Mouse (Mus musculus) neural tube, embryonic 13.5 days (tissue): Measurements from ENCODE around the gene AL731706.1. TPM values are rescaled to one million over a fixed set of nuclear protein-coding genes. Genes with fewer than 3 reads are reported as not detected.

Experiments
- ATAC-seq: fragments of 200-750 bp; cut with Nextera tagmentation; 2 replicates; pipeline ENCODE4 v1.8.0; 2017; ENCODE audit warnings: low read depth, mild to moderate bottlenecking, moderate TSS enrichment, moderate library complexity
- H3K27ac ChIP-seq: fragments of 300-500 bp; sonication (generic); replicated peaks from 2 replicates; pipeline ENCODE4 v1.5.1; 2015; ENCODE audit warnings: moderate library complexity, mild to moderate bottlenecking, inconsistent platforms
- H3K27me3 ChIP-seq: fragments of 300-500 bp; sonication (generic); 2 replicates; pipeline ENCODE4 v1.6.1; 2015; ENCODE audit warnings: mild to moderate bottlenecking, inconsistent platforms
- H3K36me3 ChIP-seq: fragments of 300-500 bp; sonication (generic); 2 replicates; pipeline ENCODE4 v1.6.1; 2015; ENCODE audit warnings: mild to moderate bottlenecking, inconsistent platforms
- H3K4me1 ChIP-seq: fragments of 300-500 bp; sonication (generic); replicated peaks from 2 replicates; pipeline ENCODE4 v1.6.1; 2015; ENCODE audit warnings: inconsistent platforms
- H3K4me2 ChIP-seq: fragments of 300-500 bp; sonication (generic); 2 replicates; pipeline ENCODE4 v1.6.1; 2015; ENCODE audit warnings: inconsistent platforms, mild to moderate bottlenecking, moderate library complexity
- H3K4me3 ChIP-seq: fragments of 300-500 bp; sonication (generic); 2 replicates; pipeline ENCODE4 v1.5.1; 2015; ENCODE audit warnings: mild to moderate bottlenecking, inconsistent platforms
- H3K9ac ChIP-seq: fragments of 300-500 bp; sonication (generic); 2 replicates; pipeline ENCODE4 v1.6.1; 2015; ENCODE audit warnings: moderate library complexity, mild to moderate bottlenecking, inconsistent platforms
- H3K9me3 ChIP-seq: fragments of 300-500 bp; sonication (generic); 2 replicates; pipeline ENCODE4 v1.6.1; 2016; ENCODE audit warnings: inconsistent platforms
- WGBS: fragments of 180-500 bp; shearing (Covaris S2); methylation state at CpG from one replicate; pipeline ENCODE4 v1.1.7; 2015; 5-methylcytosine and 5-hydroxymethylcytosine counted together
- polyA plus RNA-seq: library from polyadenylated mRNA; unstranded; fragments of >200 nt; fragmentation: Nextera tagmentation; extraction: Ambion mirVana; gene quantifications from 2 replicates; pipeline ENCODE4 v1.2.1, GENCODE M21; 2015

Gene AL731706.1
- polyA plus RNA-seq: 18.1 and 29.4 TPM in 2 replicates

DNA sequence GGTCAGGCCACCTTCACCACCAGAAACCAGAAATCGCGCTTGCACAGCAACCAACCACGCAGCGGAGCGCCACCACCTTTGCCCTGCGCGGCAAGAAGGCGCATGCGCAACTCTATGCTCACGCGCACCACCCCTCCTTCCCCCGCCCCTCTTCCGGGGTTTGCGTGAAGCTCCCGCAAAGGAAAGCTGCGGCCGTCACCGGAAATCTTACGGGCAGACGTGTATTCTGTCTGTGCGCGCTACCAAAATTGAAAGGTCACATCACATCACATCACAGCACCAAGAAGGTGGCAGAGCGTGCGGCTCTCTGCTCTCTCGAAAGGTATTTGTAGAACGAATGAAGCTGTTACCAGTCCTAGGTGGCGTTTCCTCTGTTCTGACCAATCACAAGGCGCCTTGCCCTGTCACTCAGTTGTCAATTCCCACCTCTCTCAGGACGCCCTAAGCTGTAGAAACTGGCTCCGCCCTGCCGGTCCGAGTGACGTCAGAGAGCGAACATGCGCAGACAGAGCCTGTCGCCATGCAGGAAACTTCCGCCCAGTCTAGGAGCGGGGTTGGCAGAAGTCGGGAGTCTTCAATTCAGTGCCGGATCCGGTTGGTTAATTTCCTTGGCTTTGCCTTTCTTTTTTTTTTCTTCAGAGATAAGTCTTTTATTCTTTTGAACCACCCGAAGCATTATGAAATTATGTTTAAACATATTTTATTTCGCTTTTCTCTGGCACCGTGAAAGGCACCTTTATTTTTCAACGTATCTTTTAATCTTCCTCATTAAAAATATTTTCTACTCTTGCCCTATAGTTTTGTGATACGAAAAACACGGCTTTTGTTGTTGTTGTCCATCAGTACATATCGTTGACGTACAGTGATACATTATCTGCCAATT, at the start of gene AL731706.1, which contains the start of the genes Slx4ip and Mkks:
AL731706.1 (minus strand) TSS at position 322 of the 883 bp plus-strand sequence.
Slx4ip (plus strand) TSS at position 151 of the 883 bp plus-strand sequence.
Mkks (minus strand) TSS at position 322 of the 883 bp plus-strand sequence.
- under 1% methylated on average over 49 of the region's 49 CpGs for WGBS

GRCm38 (mm10) chr2:136938249-136938648, 47.1 kb upstream of the AL731706.1 start:
- no peaks in the 10 kb centered on the region for H3K36me3 ChIP-seq
- H3K9ac ChIP-seq: no peak overlapping the region
- no peaks in the 10 kb centered on the region for H3K4me1 ChIP-seq
- no peak overlapping the region for H3K4me2 ChIP-seq
- 82% methylated on average over 1 of the region's 1 CpGs for WGBS
- no peaks in the 10 kb centered on the region for H3K9me3 ChIP-seq
- H3K27ac ChIP-seq: no peak overlapping the region
- no peak overlapping the region for H3K4me3 ChIP-seq
- no peaks in the 10 kb centered on the region for H3K27me3 ChIP-seq
- ATAC-seq: no peak

More for the DNA sequence above, at the start of gene AL731706.1, which contains the start of the genes Slx4ip and Mkks:
- peak within 1 kb of the TSS; percentile 83 for H3K9ac ChIP-seq
- no peaks in the 10 kb centered on the region for H3K36me3 ChIP-seq
- H3K9me3 ChIP-seq: no peaks in the 10 kb centered on the region
- H3K27ac ChIP-seq: peak within 1 kb of the TSS; percentile 95
- H3K4me3 ChIP-seq: peak within 1 kb of the TSS; percentile 68
- H3K4me1 ChIP-seq: peaks cover 33% of the 10 kb centered on the region
- peak within 1 kb of the TSS; percentile 62 for H3K4me2 ChIP-seq
- ATAC-seq: peak; percentile 98
- no peaks in the 10 kb centered on the region for H3K27me3 ChIP-seq

DNA sequence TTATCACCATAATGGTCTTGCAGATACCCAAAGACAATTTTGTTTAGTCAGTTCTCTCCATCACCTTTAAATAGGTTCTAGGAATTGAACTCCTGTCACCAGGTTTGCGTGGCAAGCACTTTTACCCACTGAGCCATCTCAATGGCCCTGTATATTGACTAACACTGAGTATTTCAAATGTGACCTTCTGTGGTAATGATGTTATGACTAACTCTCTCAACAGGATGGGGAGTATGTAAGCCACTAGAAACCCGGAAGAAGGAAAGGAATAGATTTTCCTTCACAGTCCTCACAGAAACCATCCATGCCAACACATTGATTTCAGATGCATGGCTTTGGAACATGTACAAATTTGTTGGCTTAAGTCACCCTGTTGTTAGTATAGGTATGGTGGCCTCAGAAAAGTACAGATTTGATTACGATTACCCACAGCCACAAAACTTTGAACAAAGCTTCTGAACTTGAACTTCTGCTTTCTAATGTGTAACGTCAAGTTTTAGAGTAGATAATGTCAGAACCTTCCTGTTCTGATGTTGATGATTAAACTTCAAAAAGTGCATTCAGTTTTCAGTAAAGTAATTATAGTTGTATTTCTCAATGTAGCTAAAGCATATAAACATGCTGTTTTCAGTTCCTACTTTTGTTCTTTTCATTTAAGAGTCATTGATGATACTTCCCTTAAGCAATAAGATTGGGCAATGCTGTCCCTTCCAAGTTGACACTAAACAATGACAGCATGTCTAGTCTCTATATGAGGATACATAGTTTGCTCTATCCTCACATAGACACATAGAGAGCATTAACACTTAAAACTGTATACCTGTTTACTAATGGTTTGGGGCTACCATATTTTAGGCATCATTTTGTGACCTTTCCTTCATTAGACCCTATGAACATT, 45.5 kb upstream of the AL731706.1 start:
- no peak for ATAC-seq
- Histone ChIP-seq H3K27ac (no peak overlapping the region), H3K4me3 (no peak overlapping the region), H3K9me3 (no peaks in the 10 kb centered on the region), H3K27me3 (no peaks in the 10 kb centered on the region), H3K36me3 (no peaks in the 10 kb centered on the region), H3K9ac (no peak overlapping the region), H3K4me1 (no peaks in the 10 kb centered on the region), H3K4me2 (no peak overlapping the region)
- 92% methylated on average over 4 of the region's 4 CpGs for WGBS

GRCm38 (mm10) chr2:136921003-136921408, 29.8 kb upstream of the AL731706.1 start:
- Histone ChIP-seq H3K4me3 (no peak overlapping the region), H3K27me3 (no peaks in the 10 kb centered on the region), H3K9me3 (no peaks in the 10 kb centered on the region), H3K4me1 (peaks cover 4% of the 10 kb centered on the region), H3K9ac (no peak overlapping the region), H3K4me2 (no peak overlapping the region), H3K36me3 (no peaks in the 10 kb centered on the region), H3K27ac (no peak overlapping the region)
- ATAC-seq: no peak; the same call in 1 of the 2 replicates
- WGBS: 61% methylated on average over 4 of the region's 4 CpGs

- no peaks in the 10 kb centered on the region for H3K9me3 ChIP-seq
- no peaks in the 10 kb centered on the region for H3K27me3 ChIP-seq
- H3K4me1 ChIP-seq: peaks cover 4% of the 10 kb centered on the region
- no peak for ATAC-seq
- no peak overlapping the region for H3K4me3 ChIP-seq
- H3K27ac ChIP-seq: no peak overlapping the region
- no peak overlapping the region for H3K4me2 ChIP-seq
- no peak overlapping the region for H3K9ac ChIP-seq
- WGBS: 75% methylated on average over 3 of the region's 3 CpGs
- H3K36me3 ChIP-seq: no peaks in the 10 kb centered on the region
Measured at GRCm38 (mm10) chr2:136920257-136920993, 29.2 kb upstream of the AL731706.1 start.

DNA sequence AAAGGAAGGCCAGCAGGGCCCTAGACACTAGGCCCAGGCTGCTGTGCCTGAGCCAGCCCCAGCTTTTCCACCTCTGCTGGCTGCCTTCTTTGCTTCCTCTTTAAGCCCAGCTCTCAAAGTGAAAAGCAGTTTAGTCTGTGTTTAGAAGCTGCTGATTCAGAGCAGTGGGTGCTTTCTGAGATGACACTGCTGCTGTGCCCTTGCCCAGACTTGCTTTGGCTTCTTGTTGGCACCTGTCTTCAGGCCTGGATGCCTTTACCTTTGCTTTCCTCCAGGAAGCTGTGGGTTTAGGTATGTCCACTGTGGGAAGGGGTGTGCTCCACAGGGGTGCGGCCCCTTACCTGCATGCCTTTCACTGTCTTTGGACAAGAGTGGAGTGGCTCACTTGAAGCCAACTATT, 28.2 kb upstream of the AL731706.1 start:
- no peak overlapping the region for H3K9ac ChIP-seq
- WGBS: 100% methylated on average over 1 of the region's 1 CpGs
- no peak for ATAC-seq
- no peak overlapping the region for H3K27ac ChIP-seq
- H3K4me3 ChIP-seq: no peak overlapping the region
- H3K4me1 ChIP-seq: peaks cover 4% of the 10 kb centered on the region
- no peak overlapping the region for H3K4me2 ChIP-seq
- H3K9me3 ChIP-seq: no peaks in the 10 kb centered on the region
- H3K27me3 ChIP-seq: no peaks in the 10 kb centered on the region
- H3K36me3 ChIP-seq: no peaks in the 10 kb centered on the region

GRCm38 (mm10) chr2:136914334-136914902, 23.2 kb upstream of the AL731706.1 start:
- Histone ChIP-seq H3K27me3 (no peaks in the 10 kb centered on the region), H3K9ac (no peak overlapping the region), H3K4me3 (no peak overlapping the region), H3K4me2 (no peak overlapping the region), H3K36me3 (no peaks in the 10 kb centered on the region), H3K4me1 (peaks cover 9% of the 10 kb centered on the region), H3K9me3 (no peaks in the 10 kb centered on the region), H3K27ac (no peak overlapping the region)
- WGBS: 49% methylated on average over 3 of the region's 3 CpGs
- ATAC-seq: no peak

DNA sequence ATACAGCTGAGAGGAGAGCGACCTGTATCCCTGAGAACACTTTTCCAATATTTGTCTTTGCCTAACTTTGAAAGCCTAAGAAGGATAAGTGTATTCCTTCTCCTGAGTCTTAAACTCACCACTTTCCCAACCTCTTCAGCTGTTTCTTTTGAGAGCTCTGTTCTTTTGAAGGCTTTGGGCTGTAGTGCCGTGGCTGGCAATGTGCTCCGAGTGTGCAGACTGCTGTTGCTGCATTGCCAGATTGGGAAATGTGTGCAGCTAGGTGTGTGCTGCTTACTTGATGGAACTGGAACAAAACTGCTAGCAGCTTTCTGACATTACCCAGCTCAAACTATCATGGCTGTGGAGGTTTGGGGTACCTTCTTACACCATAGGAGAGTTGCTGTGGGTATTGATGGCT, 21.8 kb upstream of the AL731706.1 start:
- no peaks in the 10 kb centered on the region for H3K9me3 ChIP-seq
- no peak for ATAC-seq
- peaks cover 9% of the 10 kb centered on the region for H3K4me1 ChIP-seq
- no peaks in the 10 kb centered on the region for H3K36me3 ChIP-seq
- WGBS: 36% methylated on average over 3 of the region's 3 CpGs
- no peaks in the 10 kb centered on the region for H3K27me3 ChIP-seq
- no peak overlapping the region for H3K4me3 ChIP-seq
- H3K4me2 ChIP-seq: no peak overlapping the region
- no peak overlapping the region for H3K9ac ChIP-seq
- H3K27ac ChIP-seq: no peak overlapping the region

GRCm38 (mm10) chr2:136911958-136912411, 20.8 kb upstream of the AL731706.1 start:
- peaks cover 9% of the 10 kb centered on the region for H3K4me1 ChIP-seq
- H3K4me3 ChIP-seq: no peak overlapping the region
- no peak overlapping the region for H3K9ac ChIP-seq
- H3K36me3 ChIP-seq: no peaks in the 10 kb centered on the region
- WGBS: 22% methylated on average over 4 of the region's 4 CpGs
- no peak overlapping the region for H3K27ac ChIP-seq
- no peaks in the 10 kb centered on the region for H3K9me3 ChIP-seq
- no peak overlapping the region for H3K4me2 ChIP-seq
- ATAC-seq: peak; percentile 61; the same call in 1 of the 2 replicates
- H3K27me3 ChIP-seq: no peaks in the 10 kb centered on the region

DNA sequence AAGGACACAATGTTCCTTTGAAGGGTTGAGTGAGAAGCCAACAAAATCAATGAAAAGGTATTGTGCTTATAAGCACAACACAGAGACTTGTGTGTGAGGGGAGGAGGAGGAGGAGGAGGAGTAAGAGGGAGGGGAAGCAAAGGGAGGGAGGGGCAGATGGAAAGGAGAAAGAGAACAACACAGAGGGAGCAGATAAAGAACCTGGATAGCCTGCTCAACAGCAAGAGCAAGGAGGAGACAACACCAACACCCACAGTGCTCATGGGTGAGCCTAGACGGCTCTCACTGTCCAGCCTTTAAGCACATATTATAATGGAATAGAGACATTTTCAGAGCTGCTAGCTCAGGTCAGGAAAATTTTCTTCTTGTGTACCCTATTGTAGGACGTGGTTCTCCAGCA, 18.1 kb upstream of the AL731706.1 start:
- H3K4me3 ChIP-seq: no peak overlapping the region
- no peak overlapping the region for H3K4me2 ChIP-seq
- H3K9ac ChIP-seq: no peak overlapping the region
- no peak overlapping the region for H3K27ac ChIP-seq
- H3K9me3 ChIP-seq: no peaks in the 10 kb centered on the region
- WGBS: 64% methylated on average over 2 of the region's 2 CpGs
- H3K27me3 ChIP-seq: no peaks in the 10 kb centered on the region
- no peak for ATAC-seq
- H3K36me3 ChIP-seq: peaks cover 11% of the 10 kb centered on the region
- peaks cover 9% of the 10 kb centered on the region for H3K4me1 ChIP-seq

- H3K9ac ChIP-seq: no peak overlapping the region
- peaks cover 11% of the 10 kb centered on the region for H3K36me3 ChIP-seq
- no peaks in the 10 kb centered on the region for H3K27me3 ChIP-seq
- no peaks in the 10 kb centered on the region for H3K9me3 ChIP-seq
- H3K4me2 ChIP-seq: no peak overlapping the region
- 57% methylated on average over 3 of the region's 3 CpGs for WGBS
- no peak overlapping the region for H3K4me3 ChIP-seq
- H3K27ac ChIP-seq: no peak overlapping the region
- no peak for ATAC-seq
- peaks cover 9% of the 10 kb centered on the region for H3K4me1 ChIP-seq
Measured at GRCm38 (mm10) chr2:136908596-136908995, 17.4 kb upstream of the AL731706.1 start.
